Mouse (Mus musculus) kidney, postnatal 4 days (tissue): Measurements from ENCODE around the gene Mrgprb5.
A peak's percentile ranks its signal among the peaks of the same experiment; 100 is the strongest.

ENCODE experiments used
- DNase-seq, 2 experiments: peaks; one replicate each; pipeline ENCODE4 v3.0.0; 2021; ENCODE audit warnings: mixed read lengths in 2 of 2

Mrgprb5 gene

GRCm38 (mm10) chr7:48168919-48169318 is at the start of gene Mrgprb5:
Gene Mrgprb5, minus strand, starts transcription at chr7:48169019.
- DNase-seq: no peak

GRCm38 (mm10) chr7:48199188-48199587 is 30.4 kb upstream of the Mrgprb5 start, which contains the start of gene Mrgprb4:
Gene Mrgprb4, minus strand, starts transcription at chr7:48199288.
- no peak for DNase-seq

- DNase-seq: no peak
Measured at GRCm38 (mm10) chr7:48167471-48167870, 1.3 kb downstream of the Mrgprb5 start.

- peak; percentile 35 to 59 for DNase-seq
Measured at GRCm38 (mm10) chr7:48138248-48138702, 30.5 kb downstream of the Mrgprb5 start.

- DNase-seq: peak; percentile 26 to 52
Measured at GRCm38 (mm10) chr7:48137216-48138077, 31.4 kb downstream of the Mrgprb5 start.

GRCm38 (mm10) chr7:48132674-48133073 is 36.1 kb downstream of the Mrgprb5 start:
- DNase-seq: no peak

GRCm38 (mm10) chr7:48132247-48132646 is 36.6 kb downstream of the Mrgprb5 start:
- DNase-seq: peak; percentile 36 to 39

- DNase-seq: peak in 1 of 2 experiments; percentile 8
Measured at GRCm38 (mm10) chr7:48131820-48132219, 37.0 kb downstream of the Mrgprb5 start.

GRCm38 (mm10) chr7:48123806-48124205 is 45.0 kb downstream of the Mrgprb5 start:
- DNase-seq: no peak
